Mouse (Mus musculus): ENCODE results near the gene Slc30a7. TPM values are rescaled to one million over a fixed set of nuclear protein-coding genes. Genes with fewer than 3 reads are reported as not detected.
"Not testable (repeated sequence)": the region's sequence is repeated elsewhere in the genome, so short reads cannot be mapped to it uniquely, and the experiment has no call there.

Slc30a7 gene
- polyA plus RNA-seq, 1 experiment from 2014 or later: 27.5 TPM

DNA sequence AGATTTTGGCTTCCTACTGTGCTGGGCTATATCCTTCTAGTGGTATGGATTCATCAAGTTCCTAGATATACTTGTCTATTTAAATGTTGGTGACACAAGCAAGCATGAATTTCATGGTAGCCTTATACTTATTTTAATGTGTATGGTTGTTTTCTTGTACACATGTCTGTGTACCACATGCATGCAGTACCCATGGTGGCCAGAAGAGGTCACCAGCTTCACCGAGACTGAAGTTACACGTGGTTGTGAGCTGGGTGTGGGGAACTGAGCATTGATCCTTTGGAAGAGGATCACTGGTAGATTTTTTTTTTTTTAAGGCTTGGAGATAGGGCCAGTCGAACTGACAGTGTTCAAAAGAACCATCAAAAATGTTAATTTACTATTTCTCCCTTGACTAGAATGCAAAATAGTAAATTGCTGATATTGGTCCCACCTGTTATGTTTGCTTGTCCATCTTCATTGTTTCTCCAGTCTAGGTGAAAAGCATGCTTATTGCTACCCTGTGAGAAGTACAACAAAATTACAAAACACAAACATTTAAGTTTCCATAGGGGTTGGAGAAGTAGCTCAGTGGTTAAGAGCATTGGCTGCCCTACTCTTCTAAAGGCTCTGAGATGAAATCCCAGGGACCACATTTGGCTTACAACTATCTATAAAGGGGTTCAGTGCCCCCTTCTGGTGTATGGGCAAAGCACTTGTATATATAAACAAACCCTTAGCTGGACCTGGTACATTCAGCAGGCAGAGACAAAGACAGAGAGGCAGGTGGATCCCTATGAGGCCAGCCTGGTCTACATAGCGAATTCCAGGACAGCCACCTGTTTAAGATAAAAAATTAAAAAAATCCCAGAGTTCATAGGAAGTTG, 70.2 kb downstream of the Slc30a7 start:
- Histone ChIP-seq H3K27ac (no peak overlapping the region), H3K4me3 (replicated peaks) (no peak overlapping the region), H3K27me3 (no peaks in the 10 kb centered on the region), H3K4me1 (no peaks in the 10 kb centered on the region), H3K9ac (no peak overlapping the region), H3K9me3 (replicated peaks) (no peaks in the 10 kb centered on the region), H3K4me2 (no peak overlapping the region), H3K36me3 (peaks cover 33% of the 10 kb centered on the region; the same call in 1 of the 2 replicates)
- ATAC-seq (replicated peaks; ENCODE audit: low FRiP score): no peak
- WGBS: 64% methylated on average over 4 of the region's 4 CpGs

DNA sequence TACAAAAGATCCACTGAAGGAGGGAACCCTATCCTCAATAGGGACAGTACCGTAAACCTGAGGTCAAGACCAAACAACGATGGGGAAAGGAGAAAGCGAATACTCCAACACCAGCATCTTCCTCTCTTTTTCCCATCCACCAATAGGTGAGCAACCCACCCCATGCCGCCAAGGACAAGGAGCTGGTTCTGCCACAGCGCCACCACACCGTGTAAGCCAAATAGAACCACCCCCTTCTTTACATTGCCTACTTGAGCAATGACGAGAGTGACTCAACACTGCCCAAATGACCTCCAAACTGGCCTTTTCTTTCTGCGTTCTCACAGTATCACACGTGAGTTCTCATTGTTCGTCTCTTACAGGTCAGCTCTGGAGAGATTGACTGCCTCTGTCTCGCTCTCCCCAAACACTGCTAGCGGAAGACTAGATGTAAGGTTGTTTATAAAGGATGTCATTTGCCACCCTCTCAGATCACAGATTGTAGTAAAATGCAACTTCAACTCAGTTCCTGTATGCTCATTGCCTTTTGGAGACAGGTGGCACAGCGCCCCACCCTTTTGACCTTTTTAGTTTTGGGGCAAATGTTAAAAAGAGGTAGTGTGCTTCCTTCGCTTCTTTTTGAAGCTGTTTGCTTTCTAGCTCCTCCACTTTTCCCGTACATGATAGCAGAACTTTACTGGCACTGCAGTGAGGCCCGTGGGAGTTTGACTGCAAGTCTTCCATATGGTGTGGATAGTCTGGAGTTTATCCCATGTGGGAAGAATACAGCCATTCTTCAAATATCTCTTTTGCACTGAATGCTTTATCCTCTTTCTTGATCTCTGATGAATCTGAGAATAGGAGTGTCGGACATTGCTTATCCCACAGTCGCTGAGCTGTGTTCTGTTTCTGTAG, 73.7 kb downstream of the Slc30a7 start:
- Histone ChIP-seq H3K27me3 (no peaks in the 10 kb centered on the region), H3K4me1 (no peaks in the 10 kb centered on the region), H3K36me3 (peaks cover 16% of the 10 kb centered on the region; the same call in 1 of the 2 replicates), H3K27ac (no peak overlapping the region), H3K9me3 (replicated peaks) (no peaks in the 10 kb centered on the region), H3K9ac (no peak overlapping the region), H3K4me2 (no peak overlapping the region), H3K4me3 (replicated peaks) (no peak overlapping the region)
- no peak for ATAC-seq (replicated peaks; ENCODE audit: low FRiP score)
- WGBS: 87% methylated on average over 18 of the region's 18 CpGs

DNA sequence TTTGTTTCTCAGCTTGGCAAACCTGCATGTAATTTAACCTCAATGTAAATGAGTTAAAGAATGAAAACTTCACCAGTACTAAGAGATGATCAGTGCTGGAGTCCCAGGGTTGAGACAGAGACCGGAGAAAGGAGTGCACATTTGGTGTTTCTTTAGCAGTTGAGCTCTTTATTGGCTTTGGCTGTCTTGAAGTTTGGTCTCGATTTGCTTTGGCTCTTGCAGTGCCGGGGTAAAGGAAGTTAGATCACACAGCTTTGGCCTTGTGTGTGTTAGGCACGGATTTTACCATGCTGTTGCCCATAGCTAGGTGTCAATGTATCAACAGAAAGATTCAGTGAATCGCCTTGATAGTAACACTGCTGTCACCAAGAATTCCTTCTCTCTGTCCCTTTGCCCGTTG, 75.5 kb downstream of the Slc30a7 start:
- H3K9me3 ChIP-seq (replicated peaks): no peaks in the 10 kb centered on the region
- peaks cover 17% of the 10 kb centered on the region for H3K36me3 ChIP-seq
- 92% methylated on average over 6 of the region's 6 CpGs for WGBS
- H3K9ac ChIP-seq: no peak overlapping the region
- H3K27ac ChIP-seq: no peak overlapping the region
- H3K4me1 ChIP-seq: no peaks in the 10 kb centered on the region
- no peak overlapping the region for H3K4me3 ChIP-seq (replicated peaks)
- no peak for ATAC-seq (replicated peaks; ENCODE audit: low FRiP score)
- no peaks in the 10 kb centered on the region for H3K27me3 ChIP-seq
- H3K4me2 ChIP-seq: no peak overlapping the region

DNA sequence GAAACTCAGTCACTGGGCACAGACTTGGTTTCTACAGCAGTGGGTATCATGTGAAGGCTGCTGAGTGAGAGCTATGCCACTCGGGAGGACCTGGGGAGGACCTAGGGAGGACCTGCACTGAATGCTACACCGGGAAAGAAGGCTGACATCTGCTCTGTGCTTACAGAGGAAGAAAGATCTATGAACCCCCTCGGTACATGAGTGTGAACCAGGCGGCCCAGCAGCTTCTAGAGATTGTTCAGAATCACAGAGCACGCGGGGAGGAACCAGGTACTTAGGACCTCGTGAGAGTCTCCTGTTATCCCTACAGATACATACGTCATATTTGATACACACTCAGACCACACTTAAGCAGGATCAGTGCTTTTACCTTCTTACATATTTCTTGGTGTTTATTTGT, 80.7 kb downstream of the Slc30a7 start:
- Histone ChIP-seq H3K27me3 (no peaks in the 10 kb centered on the region), H3K4me1 (no peaks in the 10 kb centered on the region), H3K9me3 (replicated peaks) (no peaks in the 10 kb centered on the region), H3K4me3 (replicated peaks) (no peak overlapping the region), H3K36me3 (peaks cover 34% of the 10 kb centered on the region), H3K4me2 (no peak overlapping the region), H3K9ac (no peak overlapping the region), H3K27ac (no peak overlapping the region)
- ATAC-seq (replicated peaks; ENCODE audit: low FRiP score): no peak
- 95% methylated on average over 8 of the region's 8 CpGs for WGBS

DNA sequence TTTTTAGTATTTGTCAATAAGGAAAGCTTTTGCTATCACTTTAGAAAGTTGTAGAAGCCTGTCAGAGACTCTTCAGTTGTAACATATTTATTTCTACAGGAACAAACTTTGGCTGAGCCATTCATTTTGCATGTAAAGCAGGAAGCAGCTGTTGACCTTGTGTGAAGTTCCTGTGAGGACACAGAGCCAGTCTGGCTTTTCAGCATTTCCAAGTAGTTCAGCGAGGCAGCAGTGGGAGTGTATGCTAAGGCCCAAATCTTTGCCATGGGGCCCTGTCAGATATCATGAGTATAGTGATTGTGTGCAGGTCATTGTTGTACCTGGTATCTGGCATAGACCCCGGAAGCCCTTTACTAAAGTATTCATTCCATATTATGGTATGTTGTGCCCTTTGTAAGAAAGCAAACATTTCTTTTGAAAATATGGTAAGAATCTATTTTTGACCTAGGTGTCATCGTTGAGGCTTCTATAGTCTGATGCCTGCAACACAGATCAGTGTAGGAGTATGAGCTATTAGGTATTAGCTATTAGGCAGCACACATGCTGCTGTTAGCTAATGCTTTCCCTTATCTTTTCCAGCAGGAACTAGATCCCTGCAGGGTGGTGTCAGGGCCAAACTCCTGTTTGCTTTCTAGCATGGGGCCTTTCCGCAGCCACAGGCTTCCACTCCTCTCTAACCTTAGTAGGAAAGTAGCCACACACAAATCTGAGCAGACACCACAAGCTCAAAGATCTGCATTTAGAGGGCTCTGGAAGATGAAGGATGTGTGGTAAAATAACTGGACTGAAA, 82.6 kb downstream of the Slc30a7 start:
- no peak overlapping the region for H3K27ac ChIP-seq
- no peaks in the 10 kb centered on the region for H3K9me3 ChIP-seq (replicated peaks)
- H3K4me1 ChIP-seq: no peaks in the 10 kb centered on the region
- H3K9ac ChIP-seq: no peak overlapping the region
- WGBS: 84% methylated on average over 4 of the region's 4 CpGs
- H3K4me3 ChIP-seq (replicated peaks): no peak overlapping the region
- H3K4me2 ChIP-seq: no peak overlapping the region
- no peak for ATAC-seq (replicated peaks; ENCODE audit: low FRiP score)
- H3K27me3 ChIP-seq: no peaks in the 10 kb centered on the region
- H3K36me3 ChIP-seq: peaks cover 29% of the 10 kb centered on the region

DNA sequence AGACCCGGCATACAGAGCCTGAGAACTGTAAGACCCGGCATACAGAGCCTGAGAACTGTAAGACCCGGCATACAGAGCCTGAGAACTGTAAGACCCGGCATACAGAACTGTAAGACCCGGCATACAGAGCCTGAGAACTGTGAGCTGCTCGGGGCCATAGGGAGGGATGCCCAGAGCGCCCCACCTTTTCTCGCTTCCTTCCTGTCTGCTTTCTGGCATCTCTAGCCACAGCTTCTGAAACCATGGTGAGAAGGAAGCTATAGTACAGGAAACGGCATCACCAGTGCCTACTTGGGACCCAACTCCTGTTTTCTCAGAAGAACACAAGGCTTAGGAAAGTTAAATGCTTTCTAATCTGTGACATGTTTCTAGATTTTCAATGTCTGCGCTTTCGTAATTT, 99.8 kb downstream of the Slc30a7 start:
- not testable (repeated sequence) for H3K4me3 ChIP-seq (replicated peaks); H3K9ac ChIP-seq; H3K4me1 ChIP-seq; H3K27ac ChIP-seq; H3K27me3 ChIP-seq; ATAC-seq (replicated peaks; ENCODE audit: low FRiP score); H3K9me3 ChIP-seq (replicated peaks); H3K4me2 ChIP-seq
- H3K36me3 ChIP-seq: peaks cover 28% of the 10 kb centered on the region; the same call in 1 of the 2 replicates
- WGBS: over 99% methylated on average over 10 of the region's 11 CpGs

DNA sequence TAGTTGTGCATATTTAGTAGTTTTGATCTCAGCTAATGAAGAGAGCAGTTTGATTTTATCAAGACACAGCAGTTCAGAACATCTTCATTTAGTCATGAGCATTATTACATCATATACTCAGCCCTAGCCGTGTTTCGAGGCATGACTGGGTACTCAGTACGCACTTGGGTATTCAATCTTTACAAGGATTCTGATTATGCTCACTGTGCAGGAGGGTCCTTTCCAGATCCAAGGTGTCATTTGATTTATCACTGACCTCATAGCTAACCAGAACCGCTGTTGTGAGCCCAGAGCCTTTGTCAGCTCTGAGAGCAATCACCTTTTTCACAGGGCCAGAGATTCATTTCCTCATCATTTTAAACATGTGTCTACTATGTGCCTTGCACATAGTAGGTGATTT, 101.6 kb downstream of the Slc30a7 start:
- Histone ChIP-seq H3K9me3 (replicated peaks) (no peaks in the 10 kb centered on the region), H3K9ac (no peak overlapping the region), H3K4me2 (no peak overlapping the region), H3K27me3 (no peaks in the 10 kb centered on the region), H3K36me3 (peaks cover 40% of the 10 kb centered on the region; the same call in 1 of the 2 replicates), H3K27ac (no peak overlapping the region), H3K4me3 (replicated peaks) (no peak overlapping the region), H3K4me1 (no peaks in the 10 kb centered on the region)
- no peak for ATAC-seq (replicated peaks; ENCODE audit: low FRiP score)
- 94% methylated on average over 4 of the region's 4 CpGs for WGBS

DNA sequence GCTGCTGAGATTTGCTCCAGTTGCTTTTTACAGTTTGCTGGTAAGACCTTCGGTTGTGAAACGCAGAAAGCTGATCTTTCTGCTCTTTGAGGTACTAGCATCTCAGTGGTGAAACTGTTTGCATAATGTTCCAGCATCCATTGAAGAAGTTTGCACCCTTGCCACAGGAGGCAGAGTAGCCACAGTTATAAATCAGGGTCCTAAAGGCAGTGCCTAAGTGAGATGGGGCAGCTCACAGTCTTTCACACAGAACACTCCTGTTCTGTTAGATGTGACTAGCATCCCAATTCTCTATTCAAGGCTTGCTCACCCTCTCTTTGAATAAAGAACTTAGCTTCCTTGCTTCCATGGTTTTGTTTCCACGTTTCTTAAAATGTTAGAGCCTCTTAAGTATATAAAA, 102.1 kb downstream of the Slc30a7 start:
- no peak overlapping the region for H3K4me3 ChIP-seq (replicated peaks)
- no peak overlapping the region for H3K4me2 ChIP-seq
- H3K36me3 ChIP-seq: peaks cover 45% of the 10 kb centered on the region; the same call in 1 of the 2 replicates
- no peak overlapping the region for H3K9ac ChIP-seq
- ATAC-seq (replicated peaks; ENCODE audit: low FRiP score): no peak
- 96% methylated on average over 3 of the region's 3 CpGs for WGBS
- H3K4me1 ChIP-seq: no peaks in the 10 kb centered on the region
- no peaks in the 10 kb centered on the region for H3K9me3 ChIP-seq (replicated peaks)
- H3K27me3 ChIP-seq: no peaks in the 10 kb centered on the region
- H3K27ac ChIP-seq: no peak overlapping the region

DNA sequence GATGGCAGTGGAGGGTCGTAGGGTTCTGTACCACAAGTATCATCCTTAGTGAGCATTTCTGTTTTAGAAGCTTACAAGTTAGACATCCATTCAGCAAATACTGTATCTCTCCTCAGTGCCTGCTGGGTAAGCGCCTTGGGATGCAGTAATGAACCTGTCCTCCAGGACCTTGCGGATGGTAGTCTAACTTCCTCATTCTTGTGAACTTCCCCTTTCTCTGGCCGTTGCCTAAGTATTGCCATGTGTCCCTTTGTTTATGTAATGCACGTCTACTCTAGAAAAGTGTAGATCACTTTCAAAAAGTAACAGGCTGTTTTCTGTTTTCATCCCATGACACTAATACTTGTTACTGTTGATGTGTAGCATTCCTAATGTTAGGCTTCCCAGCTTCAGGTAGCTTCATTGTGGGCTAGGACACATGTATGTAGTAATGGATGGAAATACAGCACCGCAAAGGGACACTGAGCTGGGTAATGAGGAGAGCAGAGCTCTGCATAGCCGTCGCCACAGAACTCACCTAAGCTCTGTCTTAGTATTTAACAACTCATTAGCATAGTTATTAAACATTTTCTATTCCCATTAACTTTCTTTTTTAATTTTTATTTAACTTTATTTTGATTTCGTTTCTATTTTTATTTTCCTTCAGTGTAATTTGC, 104.8 kb downstream of the Slc30a7 start:
- 91% methylated on average over 9 of the region's 9 CpGs for WGBS
- Histone ChIP-seq H3K4me3 (replicated peaks) (no peak overlapping the region), H3K27me3 (no peaks in the 10 kb centered on the region), H3K9ac (no peak overlapping the region), H3K4me1 (no peaks in the 10 kb centered on the region), H3K9me3 (replicated peaks) (no peaks in the 10 kb centered on the region), H3K4me2 (no peak overlapping the region), H3K36me3 (peaks cover 40% of the 10 kb centered on the region; the same call in 1 of the 2 replicates), H3K27ac (no peak overlapping the region)
- no peak for ATAC-seq (replicated peaks; ENCODE audit: low FRiP score)

DNA sequence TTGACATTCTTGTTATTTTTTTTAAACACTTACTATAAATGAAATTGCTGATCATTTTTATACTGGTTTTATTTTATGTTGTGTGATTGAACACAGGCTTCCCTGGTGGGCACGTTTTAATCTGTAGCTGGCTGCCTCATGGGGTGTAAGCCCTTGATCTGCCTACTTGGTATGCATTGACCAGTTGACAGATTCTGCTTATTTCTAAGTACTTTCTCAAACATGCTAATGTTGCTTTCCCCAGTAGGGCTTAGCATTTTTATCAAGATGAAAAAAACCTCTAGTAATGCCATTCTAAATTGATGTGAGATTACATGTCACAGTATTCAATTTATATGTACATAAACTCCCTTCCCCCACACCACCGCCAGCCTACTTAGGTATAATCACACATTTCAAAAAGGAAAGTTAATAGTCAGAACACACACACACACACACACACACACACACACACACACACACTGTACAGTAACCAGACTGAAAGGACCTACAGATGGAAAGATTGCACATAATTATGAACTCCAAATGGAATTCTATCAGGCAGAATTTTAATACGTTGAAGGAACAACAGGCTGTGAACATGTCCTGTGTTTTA, 108.8 kb downstream of the Slc30a7 start:
- Histone ChIP-seq H3K27me3 (no peaks in the 10 kb centered on the region), H3K9me3 (replicated peaks) (no peaks in the 10 kb centered on the region), H3K36me3 (peaks cover 32% of the 10 kb centered on the region; the same call in 1 of the 2 replicates), H3K27ac (no peak overlapping the region), H3K4me2 (no peak overlapping the region), H3K4me1 (no peaks in the 10 kb centered on the region), H3K9ac (no peak overlapping the region), H3K4me3 (replicated peaks) (no peak overlapping the region)
- WGBS: 84% methylated on average over 3 of the region's 3 CpGs
- ATAC-seq (replicated peaks; ENCODE audit: low FRiP score): no peak

DNA sequence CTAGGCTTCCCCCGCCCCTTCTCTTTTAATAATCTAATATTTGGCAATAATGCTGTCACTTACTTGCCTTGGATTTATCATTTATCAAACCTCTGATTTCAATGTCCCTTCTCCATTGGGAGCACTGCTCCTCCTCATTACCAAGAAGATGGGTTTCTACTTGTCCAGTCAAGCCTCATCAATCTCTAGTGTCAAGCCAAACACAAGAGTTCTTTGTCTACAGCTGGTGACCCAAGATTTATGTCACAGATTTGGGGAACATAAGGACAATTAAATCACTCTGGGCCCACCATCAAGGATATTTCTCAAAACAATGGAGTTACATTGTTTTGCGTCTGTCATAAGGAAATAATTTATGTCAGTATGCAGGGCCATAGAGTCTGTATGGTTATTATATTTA, 114.0 kb downstream of the Slc30a7 start:
- Histone ChIP-seq H3K27ac (no peak overlapping the region), H3K4me2 (no peak overlapping the region), H3K36me3 (peaks cover 13% of the 10 kb centered on the region), H3K9me3 (replicated peaks) (no peaks in the 10 kb centered on the region), H3K4me3 (replicated peaks) (no peak overlapping the region), H3K4me1 (peaks cover 3% of the 10 kb centered on the region; the same call in 1 of the 2 replicates), H3K9ac (no peak overlapping the region), H3K27me3 (no peaks in the 10 kb centered on the region)
- no peak for ATAC-seq (replicated peaks; ENCODE audit: low FRiP score)
- 85% methylated on average over 2 of the region's 2 CpGs for WGBS
